Mouse (Mus musculus): ENCODE results near the gene Chrna5.

DNA sequence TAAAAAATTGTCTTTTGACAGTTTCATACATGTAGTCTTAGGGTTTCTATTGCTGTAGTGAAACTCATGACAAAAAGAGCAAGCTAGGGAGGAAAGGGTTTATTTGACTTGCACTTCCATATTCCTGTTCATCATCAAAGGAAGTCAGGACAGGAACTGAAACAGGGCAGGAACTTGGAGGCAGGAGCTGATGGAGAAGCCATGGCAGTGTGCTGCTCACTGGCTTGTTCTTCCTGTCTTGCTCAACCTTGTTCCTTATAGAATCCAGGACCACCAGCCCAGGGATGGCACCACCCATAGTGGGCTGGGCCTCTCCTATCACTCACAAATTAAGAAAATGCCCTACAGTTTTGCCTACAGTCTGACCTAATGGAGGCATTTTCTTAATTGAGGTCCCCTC, 17.0 kb upstream of the Chrna5 start:
- TF ChIP-seq CTCF (IDR thresholded peaks at IDR 0.05; ENCODE audit: low read depth, low read length) (no peak), POLR2AphosphoS5 (IDR thresholded peaks at IDR 0.05; ENCODE audit: insufficient replicate concordance, low read depth, low read length) (no peak)

All from G1E (cell line).